Mouse (Mus musculus) embryonic fibroblast, embryonic 13.5 days (primary cell): Measurements from ENCODE around the gene Cobl.

Experiments used
- CTCF ChIP-seq: IDR thresholded peaks from 2 replicates; pipeline ENCODE4 v1.5.1; 2011; ENCODE audit warnings: mild to moderate bottlenecking, control low read depth, low read length, moderate library complexity, borderline replicate concordance; ENCODE audit not compliant: insufficient read depth
- POLR2A ChIP-seq: IDR thresholded peaks from 2 replicates; pipeline ENCODE4 v1.6.1; 2011; ENCODE audit warnings: low read depth, mild to moderate bottlenecking, control low read depth, low read length, moderate library complexity

DNA sequence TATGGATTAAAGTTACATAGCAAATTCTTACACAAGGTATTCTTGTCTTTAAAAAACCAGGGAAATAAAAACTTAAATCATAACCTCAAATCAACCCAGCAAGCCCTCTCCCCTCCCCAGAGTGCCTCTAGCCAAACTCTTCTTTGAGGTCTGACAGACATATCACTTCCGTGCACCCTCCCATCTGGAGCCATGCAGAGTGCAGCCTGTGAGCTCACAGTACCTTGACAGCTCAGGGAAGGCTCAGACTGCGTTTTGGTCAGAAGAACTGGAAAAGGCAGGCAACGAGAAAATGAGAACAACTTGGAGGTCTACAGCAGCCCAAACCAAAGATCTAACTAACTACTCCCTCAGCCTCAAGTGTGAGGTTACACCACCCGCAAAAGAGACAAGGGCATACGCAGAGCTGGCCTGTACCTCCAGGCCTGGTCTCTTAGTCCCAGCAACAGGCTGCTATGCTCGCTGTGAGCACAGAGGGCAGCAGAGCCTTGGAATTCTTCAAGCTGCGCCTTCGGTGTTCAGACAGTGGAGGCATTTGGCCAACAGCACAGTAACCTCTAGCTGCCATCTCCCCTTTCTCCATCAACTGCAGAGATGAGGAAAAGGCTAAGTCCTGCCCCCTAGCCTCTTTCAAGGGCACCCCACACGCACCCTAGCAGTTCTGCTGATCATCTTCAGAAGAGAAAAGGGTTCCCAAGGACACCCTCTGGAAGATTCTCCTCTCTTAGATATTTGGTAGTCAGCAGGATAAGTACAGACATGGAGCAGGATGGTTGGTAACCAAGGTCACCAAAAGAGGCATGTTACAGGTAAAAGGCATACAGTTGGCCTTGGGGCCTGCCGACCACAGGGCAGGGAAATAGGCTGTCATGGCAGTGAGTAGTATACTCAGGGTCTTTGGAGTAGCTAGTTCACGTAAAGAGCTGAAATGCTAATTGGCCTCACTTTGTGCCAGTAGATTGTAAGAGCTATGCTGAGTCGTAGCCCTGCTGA is 91.4 kb downstream of the Cobl start:
- TF ChIP-seq CTCF (peak; percentile 90), POLR2A (no peak)
